Mouse (Mus musculus) testis, adult 2 months (tissue): Measurements from ENCODE around the gene Aipl1. TPM values are rescaled to one million over a fixed set of nuclear protein-coding genes. Genes with fewer than 3 reads are reported as not detected.

Experiments used
- H3K27ac ChIP-seq: fragments of 200-500 bp; 2 replicates; pipeline ENCODE4 v1.5.1; 2012; ENCODE audit warnings: low read depth, low read length; ENCODE audit not compliant: control insufficient read depth, insufficient read depth
- H3K27me3 ChIP-seq: fragments of 200-500 bp; 2 replicates; pipeline ENCODE4 v1.6.1; 2012; ENCODE audit warnings: mild to moderate bottlenecking, low read length, moderate library complexity; ENCODE audit not compliant: control insufficient read depth, insufficient read depth
- H3K36me3 ChIP-seq: fragments of 200-500 bp; 2 replicates; pipeline ENCODE4 v1.6.1; 2012; ENCODE audit warnings: mild to moderate bottlenecking, low read length; ENCODE audit not compliant: control insufficient read depth, insufficient read depth
- H3K4me1 ChIP-seq: fragments of 200-500 bp; 2 replicates; pipeline ENCODE4 v1.6.1; 2012; ENCODE audit warnings: low read length; ENCODE audit not compliant: control insufficient read depth, insufficient read depth
- H3K4me3 ChIP-seq: fragments of 200-500 bp; 2 replicates; pipeline ENCODE4 v1.5.1; 2012; ENCODE audit warnings: low read depth, mild to moderate bottlenecking, low read length, moderate library complexity, mixed read lengths; ENCODE audit not compliant: control insufficient read depth
- CTCF ChIP-seq: fragments of 200-500 bp; IDR thresholded peaks from 2 replicates; pipeline ENCODE4 v1.5.1; 2012; ENCODE audit warnings: low read depth, mild to moderate bottlenecking, inconsistent platforms, low read length, moderate library complexity; ENCODE audit not compliant: control insufficient read depth, insufficient read depth, insufficient replicate concordance
- POLR2A ChIP-seq: fragments of 200-500 bp; IDR thresholded peaks from 2 replicates; pipeline ENCODE4 v1.6.1; 2012; ENCODE audit warnings: low read depth, mild to moderate bottlenecking, inconsistent platforms, low read length, moderate library complexity; ENCODE audit not compliant: control insufficient read depth
- polyA plus RNA-seq: library from polyadenylated mRNA; depleted of rRNA; stranded (reverse); fragments of >200 nt; gene quantifications from 2 replicates; pipeline ENCODE4 v1.2.3, GENCODE M21; 2012

The Aipl1 gene
- polyA plus RNA-seq, 1 experiment, result 0.62 TPM

GRCm38 (mm10) chr11:72016518-72017252, 20.6 kb downstream of the Aipl1 start:
- Histone ChIP-seq H3K27me3 (no peaks in the 10 kb centered on the region), H3K4me1 (peaks cover 15% of the 10 kb centered on the region), H3K27ac (no peak overlapping the region), H3K4me3 (no peak overlapping the region), H3K36me3 (no peaks in the 10 kb centered on the region)
- TF ChIP-seq POLR2A (no peak), CTCF (peak; percentile 37; the same call in 1 of the 2 replicates)

- Histone ChIP-seq H3K4me3 (no peak overlapping the region), H3K4me1 (peaks cover 18% of the 10 kb centered on the region), H3K27ac (no peak overlapping the region), H3K27me3 (no peaks in the 10 kb centered on the region), H3K36me3 (no peaks in the 10 kb centered on the region)
- TF ChIP-seq POLR2A (no peak), CTCF (no peak)
Observed at GRCm38 (mm10) chr11:72014674-72015073, 22.6 kb downstream of the Aipl1 start.

- no peak for TF ChIP-seq POLR2A
- TF ChIP-seq CTCF, result no peak
- Histone ChIP-seq H3K4me3 (no peak overlapping the region), H3K4me1 (peaks cover 15% of the 10 kb centered on the region), H3K27me3 (no peaks in the 10 kb centered on the region), H3K27ac (no peak overlapping the region), H3K36me3 (no peaks in the 10 kb centered on the region)
Observed at GRCm38 (mm10) chr11:72011955-72012354, 25.4 kb downstream of the Aipl1 start.

- peaks cover 15% of the 10 kb centered on the region for H3K4me1 ChIP-seq
- no peak overlapping the region for H3K4me3 ChIP-seq
- no peaks in the 10 kb centered on the region for H3K27me3 ChIP-seq
- TF ChIP-seq POLR2A, result no peak
- no peak for TF ChIP-seq CTCF
- no peak overlapping the region for H3K27ac ChIP-seq
- no peaks in the 10 kb centered on the region for H3K36me3 ChIP-seq
Observed at GRCm38 (mm10) chr11:72010940-72011722, 26.2 kb downstream of the Aipl1 start.

- no peak for TF ChIP-seq POLR2A
- no peak for TF ChIP-seq CTCF
- no peak overlapping the region for H3K4me3 ChIP-seq
- H3K27me3 ChIP-seq, result no peaks in the 10 kb centered on the region
- H3K36me3 ChIP-seq, result no peaks in the 10 kb centered on the region
- peaks cover 15% of the 10 kb centered on the region for H3K4me1 ChIP-seq
- H3K27ac ChIP-seq, result no peak overlapping the region
Observed at GRCm38 (mm10) chr11:72010367-72010766, 26.9 kb downstream of the Aipl1 start.

GRCm38 (mm10) chr11:72005547-72005946, 31.8 kb downstream of the Aipl1 start:
- Histone ChIP-seq H3K4me3 (no peak overlapping the region), H3K36me3 (no peaks in the 10 kb centered on the region), H3K27me3 (no peaks in the 10 kb centered on the region), H3K27ac (no peak overlapping the region), H3K4me1 (peaks cover 3% of the 10 kb centered on the region)
- no peak for TF ChIP-seq CTCF
- no peak for TF ChIP-seq POLR2A

- H3K27ac ChIP-seq, result no peak overlapping the region
- no peaks in the 10 kb centered on the region for H3K27me3 ChIP-seq
- no peaks in the 10 kb centered on the region for H3K36me3 ChIP-seq
- TF ChIP-seq POLR2A (no peak), CTCF (no peak)
- no peak overlapping the region for H3K4me3 ChIP-seq
- peaks cover 3% of the 10 kb centered on the region for H3K4me1 ChIP-seq
Observed at GRCm38 (mm10) chr11:72003171-72003570, 34.1 kb downstream of the Aipl1 start.
